Mouse (Mus musculus) adrenal gland, adult 2 months (tissue): ENCODE measurements around the gene Atp1a4. TPM values are rescaled to one million over a fixed set of nuclear protein-coding genes. Genes with fewer than 3 reads are reported as not detected.

ENCODE experiments used
- DNase-seq: peaks from one replicate; pipeline ENCODE4 v3.0.0; 2021
- polyA plus RNA-seq: library from polyadenylated mRNA; depleted of rRNA; stranded (reverse); fragments of >200 nt; gene quantifications from 2 replicates; pipeline ENCODE4 v1.2.3, GENCODE M21; 2012; rRNA removed
- total RNA-seq, 2 experiments: library from RNA; stranded (reverse); gene quantifications; 2 replicates each; pipeline ENCODE4 v1.2.3; 2021

Gene Atp1a4
- total and polyA plus RNA-seq, 3 experiments: 0.62 to 3.6 (median 0.91) TPM

DNA sequence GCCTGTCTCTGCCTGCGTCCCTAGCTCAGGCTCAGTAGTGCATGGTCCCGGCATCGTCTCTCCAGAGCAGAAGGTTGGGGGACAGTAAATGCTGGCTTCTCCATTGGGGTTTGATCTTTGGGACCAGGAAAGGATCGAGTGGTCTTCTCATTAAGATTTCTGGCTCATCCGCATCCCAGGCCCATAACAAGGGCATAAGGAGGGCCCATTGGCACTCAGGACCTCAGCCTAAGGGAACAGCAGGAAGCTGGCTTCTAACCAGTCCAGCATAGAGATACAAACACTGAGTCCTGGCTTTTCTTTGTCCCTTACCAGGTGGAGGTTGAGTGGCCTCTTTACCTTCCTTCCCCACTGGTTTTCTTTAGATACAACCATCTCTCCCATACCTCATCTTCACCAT is 60.4 kb downstream of the Atp1a4 start:
- DNase-seq: no peak

DNA sequence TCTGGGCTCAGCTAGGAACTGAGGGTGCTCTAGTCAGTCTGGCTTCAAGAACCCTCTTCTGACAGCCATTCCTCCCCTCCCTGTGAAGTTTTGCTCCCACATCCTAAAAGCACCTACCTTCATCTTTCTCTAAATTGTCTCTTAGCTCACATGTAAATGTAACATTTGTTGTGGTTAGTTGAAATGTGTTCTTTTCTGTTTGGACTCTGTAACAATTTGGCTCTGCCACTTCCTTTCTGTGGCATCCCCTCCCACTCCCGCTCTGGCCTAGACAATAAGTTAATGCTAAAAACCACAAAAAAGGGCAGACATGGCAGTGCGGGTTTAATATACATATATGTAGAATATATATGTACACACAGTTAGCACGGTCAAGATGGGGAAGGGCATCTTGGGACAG is 61.1 kb downstream of the Atp1a4 start:
- DNase-seq: no peak

DNA sequence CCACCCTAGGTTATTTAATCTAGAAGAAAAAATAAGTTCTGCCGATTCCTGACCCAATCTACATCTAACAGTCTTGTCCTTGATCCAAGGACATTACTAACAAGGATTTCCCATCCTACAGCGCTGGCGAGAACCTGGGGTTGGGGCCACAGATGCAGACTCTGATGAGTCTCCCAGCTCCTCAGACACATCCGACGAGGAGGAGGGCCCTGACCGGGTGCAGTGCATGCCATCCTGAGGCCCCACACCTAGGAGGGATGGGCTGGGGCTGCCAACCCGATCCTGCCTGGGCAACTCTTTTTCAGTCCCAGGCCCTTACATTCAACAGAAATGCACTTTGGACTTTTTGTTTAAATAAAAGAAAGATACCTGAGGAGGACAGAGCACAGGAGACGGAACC is 63.8 kb downstream of the Atp1a4 start:
- no peak for DNase-seq

DNA sequence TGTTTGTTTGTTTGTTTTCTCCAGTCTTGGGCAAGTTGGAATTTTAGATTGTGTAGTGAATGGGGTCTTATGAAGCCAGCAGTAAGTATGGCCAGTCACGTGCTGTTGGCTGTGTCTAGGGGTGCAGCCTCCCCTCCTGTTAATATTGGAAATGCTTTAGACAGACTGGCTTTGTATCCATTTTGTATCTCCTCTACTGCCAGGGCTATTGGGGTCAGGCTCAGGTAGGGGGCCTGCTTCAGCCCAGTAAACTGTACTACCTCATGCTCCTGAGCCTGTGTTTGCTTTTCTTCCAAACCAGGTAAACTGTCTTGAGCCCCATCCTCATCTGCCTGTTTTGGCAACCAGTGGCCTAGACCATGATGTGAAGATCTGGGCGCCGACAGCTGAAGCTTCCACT is 66.0 kb downstream of the Atp1a4 start:
- DNase-seq: no peak

DNA sequence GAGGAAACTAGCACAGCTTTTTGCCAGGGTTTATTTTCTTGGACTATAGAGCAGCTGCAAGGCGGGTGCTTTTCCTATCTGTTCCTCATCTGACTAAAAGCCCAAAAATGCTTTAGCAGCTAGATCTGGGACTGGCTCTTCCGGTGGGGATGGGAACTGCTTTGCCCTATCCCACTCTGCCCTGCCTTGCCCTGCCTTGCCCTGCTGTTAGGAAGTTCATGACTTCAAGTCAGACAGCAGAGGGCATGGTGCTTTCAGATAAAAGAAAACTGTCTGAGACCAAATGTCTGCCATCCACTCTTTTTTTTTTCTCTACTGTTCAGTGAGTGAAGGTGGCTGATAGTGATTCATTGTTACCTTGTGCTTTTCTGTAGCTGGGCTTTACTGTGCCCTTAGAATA is 66.6 kb downstream of the Atp1a4 start:
- no peak for DNase-seq

DNA sequence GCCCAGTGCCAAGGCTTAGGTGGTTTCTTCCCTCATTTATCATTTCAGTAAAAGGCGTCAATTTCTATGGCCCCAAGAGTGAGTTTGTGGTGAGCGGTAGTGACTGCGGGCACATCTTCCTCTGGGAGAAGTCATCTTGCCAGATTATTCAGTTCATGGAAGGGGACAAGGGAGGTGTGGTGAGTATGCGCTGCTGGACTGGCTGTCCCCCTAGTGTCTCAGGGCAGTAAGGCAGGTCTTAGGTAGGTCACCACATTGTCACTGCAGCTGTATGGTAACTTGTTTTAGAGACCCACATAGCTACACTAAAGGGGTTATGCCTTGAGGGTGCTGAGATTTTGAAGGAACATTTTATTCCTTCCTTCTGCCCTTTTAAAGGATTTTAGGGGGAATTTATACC is 69.3 kb downstream of the Atp1a4 start:
- DNase-seq: no peak

DNA sequence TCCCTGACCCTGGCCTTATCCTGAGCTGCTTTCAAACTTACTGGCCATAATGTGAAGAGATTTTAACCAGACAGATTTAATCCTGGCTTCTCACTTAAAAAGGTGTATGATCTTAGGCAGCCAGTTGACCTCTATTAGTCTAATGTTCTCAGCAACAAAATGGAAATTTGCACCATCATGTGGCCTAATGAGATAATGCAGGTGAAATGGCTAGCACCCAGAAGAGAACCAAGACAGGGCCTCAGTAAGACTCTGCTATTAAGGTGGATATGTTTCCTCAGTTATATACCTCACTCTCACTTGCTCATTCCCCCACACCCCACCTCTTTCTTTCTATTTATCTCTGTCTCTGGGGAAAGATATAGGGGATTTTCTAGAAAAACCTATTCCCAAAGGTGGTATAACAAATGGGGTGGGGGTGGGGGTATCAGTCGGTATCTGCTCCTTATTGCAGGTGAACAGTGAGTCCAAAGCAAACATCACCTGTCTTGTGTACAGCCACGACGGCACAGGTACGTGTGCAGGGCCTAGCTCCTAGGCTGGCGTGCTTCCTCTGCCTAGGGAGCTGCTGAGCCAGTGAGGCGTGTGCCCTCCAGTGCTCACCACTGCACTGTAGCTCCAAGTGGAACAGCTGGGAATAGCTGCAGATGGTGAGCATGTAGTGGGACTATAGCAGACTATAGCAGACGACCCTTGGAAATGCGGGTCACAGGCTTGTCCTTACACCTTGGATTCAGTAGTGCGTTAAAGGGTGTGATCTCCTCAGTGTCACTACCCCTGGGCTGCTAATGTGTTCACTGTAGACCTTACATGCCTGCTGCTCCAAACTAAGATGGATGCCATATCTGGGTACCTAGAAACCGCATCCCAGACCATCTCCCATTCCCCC is 71.6 kb downstream of the Atp1a4 start:
- DNase-seq: no peak

DNA sequence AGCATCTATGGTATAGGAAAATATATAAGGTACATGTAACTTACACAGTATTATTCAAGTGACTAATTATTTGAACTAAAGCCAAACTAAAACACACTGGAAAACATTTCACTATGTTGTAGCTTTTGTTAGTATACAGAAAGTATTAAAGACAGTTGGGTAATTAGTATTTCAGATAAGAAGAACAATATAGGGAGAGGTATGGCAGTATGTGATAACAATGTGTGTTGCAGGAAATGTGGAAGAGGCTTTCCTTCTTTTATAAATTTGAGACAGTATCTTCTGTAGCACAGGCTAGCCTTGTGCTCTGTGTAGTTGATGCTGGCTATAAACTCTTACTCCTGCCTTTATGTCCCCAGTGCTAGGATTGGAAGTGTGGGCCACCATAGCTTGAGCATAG is 74.3 kb downstream of the Atp1a4 start:
- no peak for DNase-seq

DNA sequence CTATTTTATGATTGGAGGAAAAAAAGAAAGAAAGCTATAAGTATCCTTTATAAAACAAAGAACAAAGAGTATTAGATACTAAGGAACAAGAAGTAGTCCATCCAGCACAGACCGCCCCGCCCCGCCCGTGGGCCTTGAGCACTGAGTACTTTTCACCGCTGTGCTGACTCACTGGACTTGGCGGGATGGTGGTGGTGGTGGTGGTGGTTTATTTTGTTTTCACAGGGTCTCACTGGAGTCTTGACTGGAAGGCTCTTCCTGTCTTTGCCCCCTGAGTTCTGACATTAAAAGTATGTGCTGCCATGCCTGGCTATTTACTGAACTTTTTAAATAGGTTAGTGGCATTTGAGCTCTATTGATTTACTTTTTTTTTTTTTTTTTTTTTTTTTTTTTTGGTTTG is 75.2 kb downstream of the Atp1a4 start:
- DNase-seq: no peak

DNA sequence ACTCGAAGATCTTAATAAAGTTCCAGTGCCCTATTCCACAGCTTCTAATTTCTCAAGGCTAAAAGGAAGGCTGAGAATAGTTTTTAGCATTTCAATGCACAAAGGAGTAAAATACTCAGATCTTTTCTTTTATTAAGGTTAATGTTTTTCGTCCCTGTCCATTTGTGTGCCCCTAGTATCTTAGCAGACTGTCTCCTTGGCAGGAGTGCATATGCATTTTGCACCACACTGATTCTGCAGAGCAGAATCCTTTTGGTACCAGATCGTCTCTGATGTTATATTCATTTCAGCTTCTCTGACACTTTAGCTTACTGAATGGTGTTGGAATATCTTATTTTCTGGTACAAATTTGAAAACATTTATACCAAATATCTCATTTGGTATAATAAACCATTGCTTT is 76.4 kb downstream of the Atp1a4 start:
- no peak for DNase-seq

DNA sequence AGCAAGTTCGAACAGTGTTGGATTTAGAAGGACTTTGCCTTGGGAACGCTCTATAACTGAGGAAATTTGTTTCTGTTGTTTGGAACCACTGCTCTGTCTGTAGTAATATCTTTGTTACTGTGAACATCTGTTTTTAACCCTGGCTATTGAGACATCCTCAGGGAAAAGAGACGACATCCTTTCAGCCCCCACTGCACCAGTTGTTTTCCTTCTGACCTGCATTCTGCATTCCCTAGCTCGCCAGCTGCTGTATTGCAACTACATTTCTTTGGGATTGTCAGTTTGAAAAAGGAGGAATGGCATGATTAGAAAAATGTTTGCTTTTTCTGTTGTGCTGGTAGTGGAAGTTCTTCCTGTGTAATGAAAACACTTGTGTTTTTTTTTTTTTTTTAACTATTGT is 77.3 kb downstream of the Atp1a4 start:
- no peak for DNase-seq

DNA sequence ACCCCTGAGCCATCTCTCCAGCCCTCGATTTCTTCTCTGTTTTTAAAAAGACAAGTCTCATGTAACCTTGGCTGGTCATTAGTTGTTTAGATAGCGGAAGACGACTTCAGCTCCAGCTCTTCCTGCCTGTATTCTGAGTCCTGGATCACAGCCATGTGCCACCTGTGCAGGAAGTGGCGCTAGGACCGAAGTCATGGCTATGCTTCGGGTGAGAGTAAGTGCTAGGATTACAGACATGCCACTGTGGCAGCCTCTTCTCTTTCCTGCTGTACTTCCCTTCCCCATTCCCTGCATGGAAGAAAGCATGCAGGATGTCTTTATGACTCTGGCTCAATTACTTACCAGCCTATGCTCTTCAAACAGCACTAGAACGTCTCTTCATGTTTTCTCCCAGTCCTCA is 79.1 kb downstream of the Atp1a4 start:
- no peak for DNase-seq

DNA sequence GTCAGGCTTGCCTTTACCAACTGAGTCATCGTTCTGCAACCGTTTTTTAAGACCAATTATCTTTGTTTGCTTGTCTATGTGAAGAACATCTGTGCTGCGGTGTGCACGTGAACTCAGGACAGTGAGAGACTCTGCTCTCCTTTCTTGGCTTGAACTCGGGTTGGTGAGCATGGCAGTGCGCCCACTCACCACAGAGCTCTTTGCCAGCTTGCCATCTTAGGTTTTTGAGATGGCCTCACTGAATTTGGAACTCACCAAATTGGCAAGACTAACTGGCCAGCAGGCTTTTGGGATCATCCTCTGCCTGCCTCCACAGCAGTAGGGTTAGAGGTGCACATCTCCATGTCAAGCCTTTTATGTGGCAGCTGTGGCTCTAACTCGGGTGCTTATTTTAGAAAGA is 80.4 kb downstream of the Atp1a4 start:
- no peak for DNase-seq

Other genes with a start within 250 kb of the Atp1a4 start
- 1 to 10 TPM; 1.7 to 6.2 TPM for gene Vangl2, start 230.0 kb downstream of the Atp1a4 start, total RNA-seq
- gene Vangl2, start 230.0 kb downstream of the Atp1a4 start, polyA plus RNA-seq: 2.9 and 3.6 TPM in 2 replicates
- gene Nhlh1, start 200.8 kb downstream of the Atp1a4 start, total RNA-seq: not detected
- not detected in 2 replicates for gene Nhlh1, start 200.8 kb downstream of the Atp1a4 start, polyA plus RNA-seq
- gene Copa, start 175.9 kb downstream of the Atp1a4 start, total RNA-seq: 100 to 1,000 TPM; 174 to 178 TPM
- gene Copa, start 175.9 kb downstream of the Atp1a4 start, polyA plus RNA-seq: 11.0 and 21.1 TPM in 2 replicates
- gene Ncstn, start 175.6 kb downstream of the Atp1a4 start, total RNA-seq: 10 to 100 TPM; 83.9 to 85.7 TPM
- gene Ncstn, start 175.6 kb downstream of the Atp1a4 start, polyA plus RNA-seq: 62.9 and 83.8 TPM in 2 replicates
- 100 to 1,000 TPM; 112 to 114 TPM for gene Pex19, start 131.7 kb downstream of the Atp1a4 start, total RNA-seq
- 104 and 114 TPM in 2 replicates for gene Pex19, start 131.7 kb downstream of the Atp1a4 start, polyA plus RNA-seq
- 100 to 1,000 TPM; 110 to 120 TPM for gene Dcaf8, start 110.3 kb downstream of the Atp1a4 start, total RNA-seq
- gene Dcaf8, start 110.3 kb downstream of the Atp1a4 start, polyA plus RNA-seq: 61.1 and 64.8 TPM in 2 replicates
- 10 to 100 TPM; 68.0 to 71.3 TPM for gene Pea15a, start 51.6 kb downstream of the Atp1a4 start, total RNA-seq
- gene Pea15a, start 51.6 kb downstream of the Atp1a4 start, polyA plus RNA-seq: 22.1 and 24.5 TPM in 2 replicates
- gene Casq1, start 38.5 kb downstream of the Atp1a4 start, total RNA-seq: under 1 TPM; 0.31 to 0.46 TPM
- gene Casq1, start 38.5 kb downstream of the Atp1a4 start, polyA plus RNA-seq: 0.13 and 0.24 TPM in 2 replicates
- gene Igsf8, start 3.2 kb upstream of the Atp1a4 start, total RNA-seq: 10 to 100 TPM; 32.2 to 38.3 TPM
- gene Igsf8, start 3.2 kb upstream of the Atp1a4 start, polyA plus RNA-seq: 109 and 126 TPM in 2 replicates
- gene Atp1a2, start 39.6 kb upstream of the Atp1a4 start, total RNA-seq: 100 to 1,000 TPM; 126 to 247 TPM
- 57.3 and 85.0 TPM in 2 replicates for gene Atp1a2, start 39.6 kb upstream of the Atp1a4 start, polyA plus RNA-seq
- under 1 TPM; 0.09 to 0.17 TPM for gene Kcnj9, start 70.9 kb upstream of the Atp1a4 start, total RNA-seq
- 0.67 and 0.85 TPM in 2 replicates for gene Kcnj9, start 70.9 kb upstream of the Atp1a4 start, polyA plus RNA-seq
- 1 to 10 TPM; 1.0 to 1.1 TPM for gene Kcnj10, start 82.8 kb upstream of the Atp1a4 start, total RNA-seq
- 0.99 and 1.1 TPM in 2 replicates for gene Kcnj10, start 82.8 kb upstream of the Atp1a4 start, polyA plus RNA-seq
- 10 to 100 TPM in 1 of 2 experiments, 1 to 10 TPM in 1; 9.2 to 11.2 TPM for gene Pigm, start 118.1 kb upstream of the Atp1a4 start, total RNA-seq
- gene Pigm, start 118.1 kb upstream of the Atp1a4 start, polyA plus RNA-seq: 10.4 and 11.0 TPM in 2 replicates
- gene Slamf9, start 216.9 kb upstream of the Atp1a4 start, total RNA-seq: 1 to 10 TPM; 3.2 to 7.9 TPM
- 4.5 and 4.9 TPM in 2 replicates for gene Slamf9, start 216.9 kb upstream of the Atp1a4 start, polyA plus RNA-seq
- gene Igsf9, start 223.4 kb upstream of the Atp1a4 start, total RNA-seq: 1 to 10 TPM in 1 of 2 experiments, under 1 TPM in 1; 0.78 to 3.8 TPM
- gene Igsf9, start 223.4 kb upstream of the Atp1a4 start, polyA plus RNA-seq: 7.4 and 7.9 TPM in 2 replicates
- 100 to 1,000 TPM in 1 of 2 experiments, 10 to 100 TPM in 1; 60.9 to 108 TPM for gene Tagln2, start 241.6 kb upstream of the Atp1a4 start, total RNA-seq
- gene Tagln2, start 241.6 kb upstream of the Atp1a4 start, polyA plus RNA-seq: 89.5 and 121 TPM in 2 replicates